Mouse (Mus musculus): ENCODE measurements at regions not wholly inside any gene's neighbourhood (a gene's known extent, or its start where the extent isn't known, plus 50 kb on each side); places are given as distances from the start of the nearest gene placed in this dataset.
"Not testable (repeated sequence)": the region's sequence is repeated elsewhere in the genome, so short reads cannot be mapped to it uniquely, and the experiment has no call there.

DNA sequence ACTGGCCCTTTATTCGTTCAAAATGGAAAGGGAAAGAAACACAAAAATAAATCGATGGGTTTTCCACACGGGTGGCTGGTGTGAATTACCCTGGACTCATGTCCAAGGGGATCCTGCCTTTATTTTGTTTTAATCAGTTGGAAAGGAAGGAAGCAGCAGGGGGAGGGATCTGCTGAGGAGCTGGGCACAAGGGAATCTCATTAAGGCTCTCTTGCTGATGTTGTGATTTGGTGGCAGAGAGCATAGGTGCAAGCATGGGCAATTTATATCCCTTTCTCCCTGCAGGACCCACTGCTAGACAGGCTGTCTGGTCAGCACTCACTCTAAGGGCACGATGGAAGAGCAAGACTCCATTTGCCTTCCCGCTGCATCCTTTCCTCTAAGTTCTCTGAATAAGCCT, 469.2 kb downstream of the Epha7 start:
- no peak for DNase-seq (ENCODE audit: extremely low spot score in 1 of 2, low spot score in 1 of 2)

DNA sequence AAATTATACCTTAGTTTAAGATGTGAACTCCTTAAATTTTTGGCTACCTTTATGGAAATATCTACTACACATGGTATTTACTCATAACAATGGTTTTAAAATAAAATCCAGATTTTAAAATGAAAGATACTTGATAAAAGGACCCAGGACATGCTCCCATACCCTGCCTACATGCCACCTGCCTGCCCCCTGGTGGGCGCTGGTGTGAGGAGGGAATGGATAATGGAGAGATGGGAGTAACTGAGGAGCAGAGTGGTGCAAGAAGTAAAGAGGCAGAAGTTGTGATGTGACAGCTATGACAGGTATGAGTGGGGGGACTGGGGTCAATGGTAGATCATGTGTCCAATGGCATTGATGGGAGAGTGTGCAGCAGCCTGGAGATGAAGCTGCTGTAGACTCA, 488.4 kb downstream of the Epha7 start:
- peak in 1 of 2 experiments; percentile 8 for DNase-seq (ENCODE audit: extremely low spot score in 1 of 2, low spot score in 1 of 2)

DNA sequence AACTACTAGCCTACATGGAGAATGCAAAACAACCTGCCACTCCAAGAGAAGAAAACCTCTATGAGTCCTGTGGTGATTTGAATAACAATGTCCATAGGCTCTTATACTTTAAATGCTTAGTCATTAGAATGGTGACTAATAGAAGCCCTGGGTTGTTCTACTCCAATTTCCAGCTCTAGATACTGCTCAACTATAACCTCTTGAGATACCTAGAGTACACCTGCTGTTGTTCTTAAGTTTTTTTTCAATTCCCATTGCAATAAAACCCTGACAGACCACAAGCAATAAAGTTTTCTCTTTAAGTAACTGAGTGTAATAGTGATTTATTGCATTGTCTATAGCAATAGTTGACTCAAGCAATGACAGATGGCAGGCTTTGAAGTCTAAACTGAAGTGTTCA, 491.0 kb downstream of the Epha7 start:
- no peak for DNase-seq (ENCODE audit: extremely low spot score in 1 of 2, low spot score in 1 of 2)

GRCm38 (mm10) chr4:29307245-29307644, 494.3 kb downstream of the Epha7 start:
- no peak for DNase-seq (ENCODE audit: extremely low spot score in 1 of 2, low spot score in 1 of 2)

- DNase-seq (ENCODE audit: extremely low spot score in 1 of 2, low spot score in 1 of 2) = no peak
These were observed 511.0 kb downstream of the Epha7 start for GRCm38 (mm10) chr4:29323921-29324320.

GRCm38 (mm10) chr4:29329145-29329544, 516.2 kb downstream of the Epha7 start:
- no peak for DNase-seq (ENCODE audit: extremely low spot score in 1 of 2, low spot score in 1 of 2)

DNA sequence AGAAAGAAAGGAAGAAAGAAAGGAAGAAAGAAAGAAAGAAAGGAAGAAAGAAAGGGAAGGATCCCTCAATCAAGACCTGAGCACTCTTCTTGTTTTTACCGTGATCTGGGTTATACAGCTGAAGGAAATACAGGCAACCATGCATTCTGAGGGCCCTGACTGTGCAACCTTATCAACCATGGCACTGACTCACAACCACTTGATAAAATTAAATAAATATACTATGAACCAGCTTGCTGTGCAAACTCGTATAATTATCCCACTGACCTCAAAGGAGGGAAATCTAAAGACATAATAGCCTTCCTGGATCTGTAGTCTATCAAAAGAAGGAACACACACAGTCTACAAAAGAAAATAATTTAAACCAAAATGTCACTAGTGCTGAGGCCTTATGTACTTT, 518.8 kb downstream of the Epha7 start:
- no peak for DNase-seq (ENCODE audit: extremely low spot score in 1 of 2, low spot score in 1 of 2)

- DNase-seq (ENCODE audit: extremely low spot score in 1 of 2, low spot score in 1 of 2) = no peak
These were observed 524.3 kb downstream of the Epha7 start for GRCm38 (mm10) chr4:29337245-29337644.

GRCm38 (mm10) chr4:29362191-29362590, 549.3 kb downstream of the Epha7 start:
- DNase-seq (ENCODE audit: extremely low spot score in 1 of 2, low spot score in 1 of 2) = no peak

- DNase-seq (ENCODE audit: extremely low spot score in 1 of 2, low spot score in 1 of 2) = no peak
These were observed 576.4 kb downstream of the Epha7 start for GRCm38 (mm10) chr4:29389282-29389681.

GRCm38 (mm10) chr4:29390333-29390732, 577.4 kb downstream of the Epha7 start:
- DNase-seq (ENCODE audit: extremely low spot score in 1 of 2, low spot score in 1 of 2) = no peak

- DNase-seq (ENCODE audit: extremely low spot score in 1 of 2, low spot score in 1 of 2) = no peak
These were observed 589.2 kb downstream of the Epha7 start for GRCm38 (mm10) chr4:29402143-29402542.

- DNase-seq (ENCODE audit: extremely low spot score in 1 of 2, low spot score in 1 of 2) = no peak
These were observed 601.7 kb downstream of the Epha7 start for GRCm38 (mm10) chr4:29414616-29415015.

GRCm38 (mm10) chr4:29420198-29420792, 607.4 kb downstream of the Epha7 start:
- DNase-seq (ENCODE audit: extremely low spot score in 1 of 2, low spot score in 1 of 2) = no peak

DNA sequence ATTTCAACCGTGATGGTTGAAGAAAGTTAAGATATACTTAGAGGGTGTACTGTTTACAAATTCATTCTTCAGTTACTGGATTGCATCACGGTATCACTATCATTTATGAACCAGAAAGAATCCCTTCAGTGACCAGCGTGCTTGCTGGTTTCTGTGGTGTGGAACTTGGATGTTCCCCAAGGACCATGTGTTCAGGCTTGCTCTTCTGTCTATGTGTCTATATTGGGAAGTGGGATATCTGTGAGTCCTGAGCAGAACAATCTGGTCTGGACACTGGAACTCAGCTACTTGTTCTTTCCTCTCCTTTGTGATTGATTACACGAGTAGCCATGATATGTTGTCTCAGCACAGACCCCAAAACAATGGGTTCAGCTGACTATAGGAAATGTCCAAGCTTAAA, 618.6 kb downstream of the Epha7 start:
- DNase-seq (ENCODE audit: extremely low spot score in 1 of 2, low spot score in 1 of 2) = not testable (repeated sequence)

DNA sequence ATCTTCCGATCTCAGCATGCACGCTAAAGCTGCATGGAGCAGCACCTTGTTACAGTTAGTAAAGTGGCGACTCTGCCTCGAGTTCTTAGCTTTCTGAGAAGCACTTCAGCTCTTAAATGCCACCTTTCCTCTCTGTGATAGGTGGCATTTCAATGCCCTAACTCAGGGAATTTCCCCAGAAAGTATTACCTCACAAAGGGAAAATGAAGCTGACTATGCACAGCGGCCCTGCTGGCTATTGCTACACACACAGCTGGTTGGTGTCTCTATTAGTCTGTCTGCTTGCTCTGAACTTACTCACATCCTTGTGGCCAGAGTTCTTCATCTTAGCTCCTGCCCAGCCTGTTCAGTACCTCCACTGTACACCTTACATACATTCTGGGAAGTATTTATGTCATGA, 650.4 kb downstream of the Epha7 start:
- DNase-seq (ENCODE audit: extremely low spot score in 1 of 2, low spot score in 1 of 2) = no peak

DNA sequence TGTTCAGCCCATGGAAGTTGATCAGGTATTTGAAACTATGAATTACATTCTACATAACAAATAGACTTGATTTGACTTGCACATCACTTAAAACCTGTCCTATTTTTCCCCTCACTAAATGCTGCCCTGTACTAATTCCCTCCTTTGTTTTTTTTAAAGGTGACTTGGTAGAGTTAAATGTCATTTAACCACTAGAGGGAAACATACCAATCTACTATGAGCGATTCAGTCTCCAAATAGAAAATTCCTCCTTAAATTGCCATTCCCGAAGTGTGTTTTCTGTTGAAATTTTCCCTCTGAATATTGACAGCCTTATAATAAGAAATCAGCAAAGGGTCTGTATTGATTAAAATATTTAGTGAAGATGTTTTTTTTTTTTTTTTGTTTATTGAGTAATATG, 653.4 kb downstream of the Epha7 start:
- no peak for DNase-seq (ENCODE audit: extremely low spot score in 1 of 2, low spot score in 1 of 2)

DNA sequence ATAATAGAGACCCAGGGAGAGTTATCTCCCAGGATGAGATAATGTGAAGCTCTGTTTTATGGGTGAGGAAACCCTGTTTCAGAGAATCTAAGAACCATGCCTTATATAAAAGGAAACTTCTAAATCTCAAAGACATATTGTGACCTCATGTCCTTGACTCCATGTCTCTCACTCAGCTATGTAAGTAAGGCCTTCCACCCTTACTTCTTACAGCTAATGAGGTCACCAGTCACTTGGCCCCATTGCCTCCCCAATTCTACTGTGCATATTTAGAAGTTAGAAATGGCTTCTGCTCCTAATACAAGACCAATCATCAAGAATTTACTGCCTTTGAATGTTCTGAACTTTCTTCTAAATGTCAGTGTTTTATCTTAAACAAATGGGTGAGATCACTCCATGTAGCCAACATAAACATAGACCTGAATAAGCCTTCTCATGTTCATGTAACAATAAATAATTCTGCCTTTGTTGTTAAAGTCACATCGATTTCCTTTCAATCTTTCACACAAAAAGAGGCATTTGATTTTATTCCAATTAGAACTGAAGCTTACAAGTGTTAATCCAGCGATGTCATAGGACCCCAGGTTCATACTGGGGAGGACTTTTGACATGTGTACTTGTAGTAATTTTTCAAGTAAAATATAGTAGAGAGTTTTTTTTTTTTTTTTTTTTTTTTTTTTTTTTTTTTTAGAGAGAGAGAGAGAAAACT, 667.6 kb downstream of the Epha7 start:
- no peak for DNase-seq (ENCODE audit: extremely low spot score in 1 of 2, low spot score in 1 of 2)

GRCm38 (mm10) chr4:29481093-29481715, 668.3 kb downstream of the Epha7 start:
- DNase-seq (ENCODE audit: extremely low spot score in 1 of 2, low spot score in 1 of 2) = no peak

DNA sequence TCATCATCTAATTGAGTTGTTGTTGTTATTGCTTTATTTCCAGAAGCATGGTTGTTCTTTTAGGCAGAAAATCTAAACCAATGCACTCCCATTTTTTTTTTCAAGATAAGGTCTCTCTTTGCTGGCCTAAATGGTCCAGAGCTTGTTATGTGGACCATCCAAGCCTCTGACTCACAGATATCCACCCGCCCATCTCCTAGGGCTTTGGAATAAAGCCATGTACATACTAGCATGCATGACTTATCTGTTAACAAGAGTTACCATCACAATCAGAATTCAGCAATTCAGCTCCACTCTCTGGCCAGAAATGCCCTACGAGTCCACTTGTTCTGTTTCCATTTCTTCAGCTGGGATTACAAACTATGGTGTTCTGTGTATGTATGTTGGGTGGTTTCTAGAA, 669.5 kb downstream of the Epha7 start:
- DNase-seq (ENCODE audit: extremely low spot score in 1 of 2, low spot score in 1 of 2) = no peak

DNA sequence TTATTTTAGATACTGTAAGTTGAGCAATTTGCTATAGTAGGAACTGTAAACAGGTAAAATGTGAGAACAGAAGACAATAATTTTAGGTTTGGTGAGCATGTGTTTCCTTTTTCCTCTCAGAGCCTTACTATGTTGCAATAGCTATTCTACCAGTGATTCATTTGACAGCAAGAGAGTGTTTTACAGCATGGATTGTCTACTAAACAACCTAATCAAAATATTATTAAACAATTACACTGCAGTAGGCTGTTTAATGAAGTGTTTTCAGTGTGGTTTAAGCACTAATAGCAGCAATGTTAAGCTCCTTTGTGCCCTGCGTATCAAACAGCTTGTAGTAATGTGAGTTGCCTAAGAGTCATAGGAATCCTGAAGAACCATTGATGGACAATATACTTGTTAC, 687.9 kb downstream of the Epha7 start:
- no peak for DNase-seq (ENCODE audit: extremely low spot score in 1 of 2, low spot score in 1 of 2)

DNA sequence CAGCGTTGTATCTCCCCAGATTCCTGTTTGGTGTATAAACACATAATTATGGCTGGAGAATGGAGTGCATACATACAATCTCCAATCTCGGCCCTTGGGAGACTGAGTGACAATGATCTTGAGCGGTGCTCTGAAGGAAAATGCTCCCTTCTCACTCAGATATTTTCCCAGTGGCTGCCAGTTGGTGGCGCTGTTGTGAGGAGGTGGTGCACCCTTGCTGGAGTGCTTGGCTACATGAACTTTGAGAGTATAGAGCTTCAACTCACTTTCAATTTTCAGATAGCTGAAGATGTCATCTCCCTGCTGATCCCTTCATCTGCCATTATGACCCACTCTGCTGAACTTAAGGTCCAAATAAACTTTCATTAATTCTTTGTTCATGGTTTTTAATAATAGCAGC, 712.1 kb downstream of the Epha7 start:
- no peak for DNase-seq (ENCODE audit: extremely low spot score in 1 of 2, low spot score in 1 of 2)

All from layer of hippocampus, postnatal 25 days (tissue).